Mouse (Mus musculus): ENCODE measurements around the gene Olfr418.
"Not testable (repeated sequence)": the region's sequence is repeated elsewhere in the genome, so short reads cannot be mapped to it uniquely, and the experiment has no call there.

Olfr418 gene

GRCm38 (mm10) chr1:173265701-173266100 lies at the start of gene Olfr418:
Gene Olfr418 (plus strand): TSS chr1:173266001.
- no peak for DNase-seq (ENCODE audit: low read depth, low spot score)

GRCm38 (mm10) chr1:173216481-173216880 lies 49.3 kb upstream of the Olfr418 start:
- no peak for DNase-seq (ENCODE audit: low read depth, low spot score)

GRCm38 (mm10) chr1:173227081-173227480 lies 38.7 kb upstream of the Olfr418 start, which contains the start of gene Fcer1a:
Gene Fcer1a (minus strand): TSS chr1:173227214.
- DNase-seq (ENCODE audit: low read depth, low spot score): no peak

GRCm38 (mm10) chr1:173237004-173237403 lies 28.8 kb upstream of the Olfr418 start:
- DNase-seq (ENCODE audit: low read depth, low spot score): not testable (repeated sequence)

GRCm38 (mm10) chr1:173249888-173250287 lies 15.9 kb upstream of the Olfr418 start:
- no peak for DNase-seq (ENCODE audit: low read depth, low spot score)

- DNase-seq (ENCODE audit: low read depth, low spot score): no peak
Observed at GRCm38 (mm10) chr1:173277677-173278076, 11.9 kb downstream of the Olfr418 start, which contains the start of gene Mptx2. Gene Mptx2 (minus strand): TSS chr1:173277777.

- DNase-seq (ENCODE audit: low read depth, low spot score): not testable (repeated sequence)
Observed at GRCm38 (mm10) chr1:173302795-173303194, 37.0 kb downstream of the Olfr418 start.

- not testable (repeated sequence) for DNase-seq (ENCODE audit: low read depth, low spot score)
Observed at GRCm38 (mm10) chr1:173313535-173314050, 47.8 kb downstream of the Olfr418 start.

- no peak for DNase-seq (ENCODE audit: low read depth, low spot score)
Observed at GRCm38 (mm10) chr1:173315725-173316124, 49.9 kb downstream of the Olfr418 start.

GRCm38 (mm10) chr1:173317925-173318477 lies 52.2 kb downstream of the Olfr418 start:
- DNase-seq (ENCODE audit: low read depth, low spot score): no peak

GRCm38 (mm10) chr1:173321593-173322248 lies 55.9 kb downstream of the Olfr418 start:
- DNase-seq (ENCODE audit: low read depth, low spot score): no peak

GRCm38 (mm10) chr1:173322249-173322627 lies 56.4 kb downstream of the Olfr418 start:
- DNase-seq (ENCODE audit: low read depth, low spot score): no peak

Data from CD4-positive helper T cell, adult 2 months (primary cell).